Mouse (Mus musculus): ENCODE measurements around the gene Skp1a.

Gene Skp1a

DNA sequence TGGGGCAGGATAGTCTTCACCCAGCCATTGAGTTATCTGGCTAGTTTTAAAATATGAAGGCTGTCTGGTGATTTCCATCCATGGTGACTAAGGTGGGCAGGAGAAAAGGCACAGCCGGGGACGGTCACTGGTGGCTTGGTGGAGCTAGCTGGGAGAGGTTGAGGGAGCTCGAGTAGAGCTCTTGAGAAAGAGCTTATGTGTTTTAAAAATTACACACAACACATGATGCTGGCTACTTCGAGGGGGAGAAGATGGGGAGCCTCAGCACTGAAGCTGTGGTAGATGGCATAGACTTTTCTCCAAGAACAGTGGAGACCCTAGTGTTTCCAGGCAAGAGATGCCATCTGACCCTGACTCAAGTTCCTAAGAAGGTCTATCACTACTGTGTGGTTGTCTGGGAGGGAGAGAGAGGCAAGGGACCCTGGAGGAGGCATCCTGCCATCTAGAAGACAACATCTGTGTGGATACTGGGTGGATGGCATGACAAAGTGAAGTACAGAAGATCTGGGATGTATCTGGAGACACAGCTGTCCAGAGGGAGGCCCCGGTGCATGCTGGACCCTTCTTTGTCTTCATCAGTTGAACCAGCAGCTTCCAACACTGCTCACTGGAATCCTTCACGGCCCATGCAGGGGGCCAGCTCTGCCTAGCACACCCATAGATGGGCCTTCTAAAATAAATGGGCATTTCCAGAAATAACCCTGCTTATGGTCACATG lies 45.8 kb downstream of the Skp1a start:
- in situ Hi-C loops (cut with MseI, MboI) = no loop called here

GRCm38 (mm10) chr11:52278164-52278563 lies 46.4 kb downstream of the Skp1a start:
- in situ Hi-C loops (cut with MseI, MboI) = no loop called here

DNA sequence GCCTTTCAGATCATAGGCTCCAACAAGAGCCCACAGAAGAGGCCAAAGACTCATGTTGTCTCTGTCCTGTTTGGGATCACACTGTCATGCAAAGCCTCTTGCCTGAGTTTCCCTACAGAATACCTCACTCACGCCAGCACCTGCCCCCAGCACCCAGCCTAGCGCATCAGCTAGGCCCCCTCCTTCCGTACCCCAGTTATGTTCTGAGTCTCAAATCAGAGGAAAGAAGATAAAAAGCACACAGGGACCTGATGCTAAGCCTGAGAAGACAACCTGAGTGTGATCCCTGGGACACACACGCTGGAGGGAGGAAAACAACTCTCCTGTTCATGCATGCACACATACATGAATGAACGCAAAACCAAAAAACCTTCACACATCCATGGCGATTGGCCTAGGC lies 47.2 kb downstream of the Skp1a start:
- in situ Hi-C loops (cut with MseI, MboI) = no loop called here

- in situ Hi-C loops (cut with MseI, MboI) = no loop called here
These were observed 47.9 kb downstream of the Skp1a start for GRCm38 (mm10) chr11:52279611-52280145.

- in situ Hi-C loops (cut with MseI, MboI) = no loop called here
These were observed 49.0 kb downstream of the Skp1a start for GRCm38 (mm10) chr11:52280566-52281455.

DNA sequence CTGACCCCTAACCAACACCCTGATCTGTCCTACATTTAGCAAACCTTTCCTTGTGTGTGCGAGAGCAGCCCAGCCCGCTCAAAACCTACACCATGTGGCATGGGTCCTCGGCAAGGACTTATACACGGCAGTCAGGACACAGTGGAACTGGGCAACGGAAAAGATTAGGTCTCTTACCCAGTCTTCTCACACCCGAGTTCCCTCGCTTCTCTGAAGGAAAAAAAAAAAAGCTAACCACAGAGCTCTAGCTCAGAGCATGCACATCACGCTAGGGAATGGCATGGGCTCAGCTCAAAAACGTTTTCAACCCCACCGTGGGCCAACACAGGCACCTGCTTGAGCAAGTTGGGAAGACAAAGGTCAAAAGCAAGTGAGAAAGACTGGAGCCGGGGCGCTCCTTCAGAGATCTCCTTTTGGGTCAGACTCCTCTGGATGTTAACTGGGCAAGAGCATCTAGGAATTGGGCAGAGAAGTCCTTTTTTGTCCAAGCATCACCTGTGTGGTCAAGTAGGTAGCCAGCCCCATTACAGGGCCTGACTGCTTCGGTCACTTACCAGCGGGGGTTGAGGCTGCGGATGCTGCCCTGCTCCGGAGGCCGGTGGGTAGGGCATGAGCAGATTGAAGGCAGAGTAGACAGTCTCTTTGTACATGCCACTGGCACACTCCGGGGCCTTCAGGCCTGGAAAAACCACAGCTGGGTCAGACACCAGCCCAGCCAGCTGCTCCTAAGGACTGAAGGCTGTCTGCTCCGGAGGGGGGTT lies 50.0 kb downstream of the Skp1a start:
- in situ Hi-C loops (cut with MseI, MboI) = no loop called here

- in situ Hi-C loops (cut with MseI, MboI) = no loop called here
These were observed 50.6 kb downstream of the Skp1a start for GRCm38 (mm10) chr11:52282420-52282773.

DNA sequence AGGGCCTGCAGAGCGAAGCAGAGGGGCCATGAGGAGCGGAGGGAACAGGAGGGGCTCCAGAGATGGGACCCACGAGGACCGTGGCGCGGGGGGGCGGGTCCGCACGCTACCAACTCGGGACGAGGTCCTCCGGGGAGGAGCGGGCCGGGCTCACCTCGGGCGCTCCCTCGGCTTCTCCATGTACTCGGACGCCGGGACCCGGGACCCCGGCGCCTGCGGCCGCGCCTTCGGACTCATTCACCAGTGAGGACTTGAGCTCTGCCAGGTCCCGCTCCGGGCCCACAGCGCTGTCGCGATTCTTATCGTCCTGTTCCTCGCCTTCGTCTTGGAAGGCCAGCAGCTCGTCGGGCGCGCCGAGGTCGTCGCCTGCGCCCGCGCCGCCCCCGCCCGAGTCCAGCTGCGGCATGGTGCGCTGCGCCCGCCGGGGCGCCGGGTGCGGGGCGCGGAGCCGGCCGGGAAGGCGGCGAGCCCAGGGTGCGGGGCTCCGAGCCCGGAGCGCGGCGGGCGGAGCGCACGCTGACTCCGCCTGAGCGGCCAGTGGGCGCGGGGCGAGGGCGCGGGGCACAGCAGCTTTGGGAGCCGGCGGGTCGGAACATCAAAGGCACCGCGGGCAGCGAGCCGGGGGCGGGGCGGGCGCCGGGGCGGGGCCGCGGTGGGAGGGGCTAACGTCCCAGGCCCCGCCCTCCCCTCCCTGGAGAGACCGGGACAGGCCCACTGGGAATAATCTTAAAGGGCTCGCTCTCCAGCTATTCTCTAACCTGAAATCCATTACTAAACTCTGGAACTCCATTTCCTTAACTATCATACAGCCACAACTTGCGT lies 51.2 kb downstream of the Skp1a start, which contains the start of gene Tcf7:
Gene Tcf7 (minus strand): TSS at position 241 of the 822 bp plus-strand sequence.
- in situ Hi-C loops (cut with MseI, MboI) = no loop called here

DNA sequence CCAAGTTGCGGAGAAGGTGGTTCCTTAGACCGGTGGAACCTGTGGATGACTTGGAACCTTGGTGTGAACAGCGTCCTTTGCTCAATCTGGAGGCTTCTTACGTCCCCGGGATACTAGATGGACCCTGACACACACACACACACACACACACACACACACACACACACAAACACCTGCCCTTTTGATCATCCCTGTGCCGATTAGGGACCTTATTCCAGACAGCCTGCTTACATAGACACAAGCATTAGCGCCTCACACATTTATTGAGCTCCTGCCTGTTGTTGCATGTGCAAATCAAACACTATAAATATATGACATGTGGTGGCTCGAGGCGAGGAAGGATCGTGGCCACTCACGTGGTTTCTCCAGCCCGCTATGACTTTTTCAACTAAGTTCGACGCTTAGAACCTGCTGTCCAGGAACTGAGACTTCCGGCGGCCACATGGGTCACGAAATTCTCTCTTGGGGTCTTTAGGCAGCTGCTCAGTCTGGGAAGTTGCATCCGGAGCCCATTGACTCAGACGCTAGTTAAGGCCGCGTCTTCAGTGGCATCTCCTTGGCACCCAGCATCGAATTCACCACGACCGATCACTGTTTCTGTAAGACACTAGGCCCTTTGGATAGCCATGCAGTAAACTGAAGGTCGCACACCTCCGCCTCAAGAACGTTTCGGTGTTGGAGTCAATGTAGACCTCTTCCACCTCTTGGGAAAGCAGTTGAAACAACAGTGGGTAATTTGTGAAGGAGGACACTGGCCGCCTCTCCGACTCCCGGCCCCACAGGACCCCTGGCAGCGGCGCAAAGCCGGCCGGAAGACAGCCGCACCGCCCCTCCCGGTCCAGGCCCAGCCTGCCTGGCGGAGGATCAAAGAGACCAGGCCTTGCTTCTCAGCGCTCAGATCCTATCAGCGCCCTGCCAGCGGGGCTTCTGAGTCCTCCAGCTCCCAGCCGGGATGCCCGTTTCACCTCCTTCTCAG lies 52.1 kb downstream of the Skp1a start:
- in situ Hi-C loops (cut with MseI, MboI) = no loop called here

DNA sequence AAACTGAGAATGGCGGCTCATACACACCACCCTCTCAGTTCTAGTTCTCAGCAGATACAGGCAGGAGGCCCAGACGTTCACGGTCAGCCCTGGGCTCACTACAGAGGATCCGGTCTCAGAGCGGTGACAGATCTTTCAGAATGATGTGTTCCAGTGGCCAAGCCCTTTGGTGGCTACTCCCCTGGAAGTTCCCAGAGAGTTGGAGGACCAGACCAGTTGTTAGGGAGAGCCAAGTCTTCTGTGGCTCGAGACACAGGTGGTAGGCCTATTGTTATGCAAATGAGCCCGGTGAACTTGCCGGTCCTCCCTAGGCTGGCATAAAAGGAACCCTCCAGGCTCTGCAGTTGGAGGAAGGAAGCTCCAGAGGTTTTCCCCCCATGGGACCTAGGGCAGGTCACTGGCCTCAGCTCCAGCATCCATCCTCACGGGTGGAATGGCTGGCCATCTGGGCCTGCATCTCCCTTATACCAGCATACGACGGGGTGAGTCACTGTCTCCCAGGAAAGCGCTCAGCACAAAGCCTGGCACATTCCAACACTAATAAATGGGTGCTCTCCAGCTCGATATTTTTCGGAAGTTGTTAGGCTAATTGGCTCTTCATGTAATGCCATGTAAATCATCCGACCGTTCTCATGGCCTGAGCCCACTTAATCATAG lies 54.6 kb downstream of the Skp1a start:
- in situ Hi-C loops (cut with MseI, MboI) = no loop called here

GRCm38 (mm10) chr11:52286958-52287305 lies 55.1 kb downstream of the Skp1a start:
- in situ Hi-C loops (cut with MseI, MboI) = no loop called here

DNA sequence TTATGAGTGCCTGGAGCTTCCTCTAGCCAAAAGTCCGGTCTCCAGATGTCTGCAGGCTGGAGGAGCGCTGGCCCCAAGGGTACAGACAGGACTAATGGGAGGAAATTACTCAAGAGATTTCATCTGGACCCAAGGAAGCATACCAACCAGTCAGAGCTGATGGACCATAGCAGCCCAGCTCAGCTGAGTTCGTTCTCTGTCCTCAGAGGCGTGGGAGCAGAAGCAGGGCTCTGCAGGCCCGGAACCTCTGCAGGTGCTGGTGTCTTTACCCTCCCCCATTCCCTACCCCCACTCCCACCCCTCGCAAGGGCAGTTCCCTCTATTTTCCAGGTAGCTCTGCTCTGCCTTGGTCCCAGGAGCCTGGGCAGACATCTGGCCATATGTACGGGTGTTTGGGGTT lies 60.6 kb downstream of the Skp1a start:
- in situ Hi-C loops (cut with MseI, MboI) = no loop called here

- in situ Hi-C loops (cut with MseI, MboI) = no loop called here
These were observed 61.1 kb downstream of the Skp1a start for GRCm38 (mm10) chr11:52292894-52293293.

DNA sequence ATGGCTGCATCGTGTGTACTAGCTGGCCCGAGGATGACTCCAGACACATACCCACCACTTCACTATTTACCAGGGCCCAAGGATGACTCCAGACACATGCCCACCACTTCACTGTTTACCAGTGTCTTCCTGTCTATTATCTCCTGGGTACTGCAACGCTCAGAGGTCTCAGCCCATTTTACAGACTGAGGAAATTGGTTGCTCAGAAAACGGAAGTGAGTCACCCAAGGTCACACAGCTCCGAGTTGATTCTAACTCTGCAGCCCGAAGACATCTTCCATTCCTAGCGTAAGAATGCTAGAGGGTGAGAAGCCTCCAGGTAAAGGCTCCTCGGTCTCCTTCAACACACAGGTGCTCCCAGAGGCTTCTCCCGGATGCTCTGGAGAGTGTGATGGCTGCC lies 62.3 kb downstream of the Skp1a start:
- in situ Hi-C loops (cut with MseI, MboI) = no loop called here

Measured in mouse trophoblast stem cell (cell line).